Mouse (Mus musculus) spleen, embryonic (tissue): ENCODE measurements around the gene Crybb1.

Experiments used
- CTCF ChIA-PET: fragments of 350-600 bp; sonication (Branson Sonifier 250); formaldehyde crosslinking; loops from one replicate; lab custom pipeline; 2022; lab: Charles Lee

Gene Crybb1

GRCm38 (mm10) chr5:112300112-112300511 lies 44.5 kb downstream of the Crybb1 start:
- CTCF ChIA-PET: interaction anchor here (0.6 kb wide), 1 partner anchor 26 kb away, joined by 8 read pairs; no protein-coding TSS in a partner anchor

DNA sequence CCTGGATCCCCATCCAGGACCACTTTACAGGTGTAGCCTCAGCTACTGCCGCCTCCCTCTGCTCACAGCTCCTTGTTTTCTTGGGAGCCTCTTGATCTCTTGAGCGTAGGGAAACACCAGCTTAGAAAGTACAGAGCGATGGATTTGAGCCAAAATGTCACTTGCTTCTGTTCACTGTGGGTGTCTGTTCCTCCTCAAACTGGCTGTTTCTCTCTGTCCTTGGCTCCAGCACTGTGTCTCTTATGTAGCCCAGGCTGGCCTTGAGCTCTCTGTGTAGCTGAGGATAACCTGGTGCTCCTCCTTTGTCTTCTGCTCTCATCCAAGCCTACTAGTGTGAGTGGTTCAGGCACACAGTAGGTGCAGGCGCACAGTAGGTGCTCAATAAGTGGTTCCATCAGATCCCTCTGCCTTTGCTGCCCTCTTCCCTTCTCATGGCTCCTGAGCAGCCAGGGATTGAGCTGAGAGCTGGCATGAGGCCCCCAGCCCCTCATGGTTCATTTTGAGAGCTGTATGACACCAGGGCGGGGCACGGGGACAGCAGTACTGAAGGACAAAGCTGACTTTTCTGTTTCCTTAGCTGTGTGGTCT lies 45.2 kb downstream of the Crybb1 start:
- CTCF ChIA-PET: interaction anchor here (0.6 kb wide), 2 partner anchors 27 to 64 kb away, joined by 3 to 8 read pairs; no protein-coding TSS in a partner anchor

GRCm38 (mm10) chr5:112301694-112302093 lies 46.1 kb downstream of the Crybb1 start:
- CTCF ChIA-PET: no interaction called here

- CTCF ChIA-PET: interaction anchor here (0.6 kb wide), 1 partner anchor 9 kb away, joined by 3 read pairs; no protein-coding TSS in a partner anchor
These were observed 46.7 kb downstream of the Crybb1 start for GRCm38 (mm10) chr5:112302310-112302709.

GRCm38 (mm10) chr5:112305842-112306241 lies 50.2 kb downstream of the Crybb1 start:
- CTCF ChIA-PET: no interaction called here

- CTCF ChIA-PET: interaction anchor here (0.5 to 0.7 kb wide), 2 partner anchors 9 to 34 kb away, joined by 3 to 4 read pairs; no protein-coding TSS in a partner anchor
These were observed 57.7 kb downstream of the Crybb1 start for GRCm38 (mm10) chr5:112313222-112313885.

DNA sequence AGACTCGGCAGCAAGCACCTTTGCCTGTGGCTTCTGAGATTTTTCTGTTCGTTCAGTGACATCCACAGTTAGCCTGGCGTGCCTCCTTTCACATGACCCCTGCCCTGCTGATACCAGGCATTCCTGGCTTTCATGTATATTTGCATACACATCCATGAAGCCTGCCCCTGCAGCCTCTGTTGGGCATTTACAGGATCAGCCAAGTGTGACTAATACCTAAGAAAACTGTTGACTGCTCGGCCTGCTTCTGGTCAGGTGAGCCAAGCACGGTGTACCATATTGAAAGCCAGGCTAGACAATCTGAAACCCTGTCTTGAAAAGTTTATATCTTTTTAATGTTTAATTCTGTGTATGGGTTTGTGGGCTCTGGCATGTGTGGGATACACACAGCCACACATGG lies 60.9 kb downstream of the Crybb1 start:
- CTCF ChIA-PET: interaction anchor here (0.6 kb wide), 1 partner anchor 44 kb away, joined by 3 read pairs; no protein-coding TSS in a partner anchor

DNA sequence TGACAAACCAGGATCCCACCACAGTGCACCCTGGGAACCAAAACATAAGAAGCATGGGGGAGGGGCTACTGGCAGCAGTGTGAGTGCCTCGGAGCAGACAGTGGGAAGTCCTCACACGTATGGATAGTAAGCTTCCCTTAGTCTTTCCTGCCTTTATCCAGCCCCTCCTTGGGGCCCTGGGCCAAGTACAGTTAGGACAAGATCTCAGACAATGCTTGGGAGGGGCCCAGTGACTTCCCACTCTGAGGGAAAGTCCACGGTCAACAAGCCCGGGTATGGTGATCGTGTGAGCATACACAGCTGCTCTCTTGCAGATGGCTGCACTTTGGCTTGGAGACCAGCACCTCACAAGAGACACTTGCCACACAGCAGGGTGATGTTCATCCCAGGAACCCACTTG lies 61.7 kb downstream of the Crybb1 start:
- CTCF ChIA-PET: interaction anchor here (0.6 to 1.1 kb wide), 2 partner anchors 31 to 45 kb away, joined by 3 read pairs; no protein-coding TSS in a partner anchor
